Mouse (Mus musculus): ENCODE results near the gene Myo1g. TPM values are rescaled to one million over a fixed set of nuclear protein-coding genes. Genes with fewer than 3 reads are reported as not detected.

Myo1g gene
- 1.5 and 2.1 TPM in 2 replicates for polyA plus RNA-seq (2015; fragmentation: Nextera tagmentation; extraction: Ambion mirVana)

GRCm38 (mm10) chr11:6520507-6521173, at the start of gene Myo1g:
Gene Myo1g (minus strand): TSS chr11:6520965.
- Histone ChIP-seq H3K36me3 (peaks cover 20% of the 10 kb centered on the region), H3K9me3 (no peaks in the 10 kb centered on the region), H3K27ac (no peak within 1 kb of the TSS), H3K4me1 (no peaks in the 10 kb centered on the region), H3K4me2 (replicated peaks) (no peak within 1 kb of the TSS), H3K4me3 (no peak within 1 kb of the TSS), H3K27me3 (no peaks in the 10 kb centered on the region), H3K9ac (no peak within 1 kb of the TSS)
- WGBS = 76% methylated on average over 7 of the region's 7 CpGs
- ATAC-seq (ENCODE audit: low FRiP score, low read depth) = no peak

- no peak for ATAC-seq (ENCODE audit: low FRiP score, low read depth)
- Histone ChIP-seq H3K9ac (no peak overlapping the region), H3K4me1 (peaks cover 5% of the 10 kb centered on the region; the same call in 1 of the 2 replicates), H3K27me3 (no peaks in the 10 kb centered on the region), H3K36me3 (peaks cover 45% of the 10 kb centered on the region), H3K9me3 (no peaks in the 10 kb centered on the region), H3K4me3 (no peak overlapping the region), H3K4me2 (replicated peaks) (no peak overlapping the region), H3K27ac (no peak overlapping the region; the same call in 1 of the 2 replicates)
- 44% methylated on average over 3 of the region's 3 CpGs for WGBS
These were observed 48.6 kb upstream of the Myo1g start for GRCm38 (mm10) chr11:6569410-6569777.

GRCm38 (mm10) chr11:6568584-6569409, 48.0 kb upstream of the Myo1g start:
- no peak for ATAC-seq (ENCODE audit: low FRiP score, low read depth)
- Histone ChIP-seq H3K27me3 (no peaks in the 10 kb centered on the region), H3K4me3 (no peak overlapping the region), H3K9me3 (no peaks in the 10 kb centered on the region), H3K27ac (no peak overlapping the region), H3K36me3 (peaks cover 47% of the 10 kb centered on the region), H3K9ac (0 out of 2 replicates have a peak overlapping the region, but pooled peaks have one; percentile 19), H3K4me1 (peaks cover 5% of the 10 kb centered on the region; the same call in 1 of the 2 replicates), H3K4me2 (replicated peaks) (no peak overlapping the region)
- 69% methylated on average over 11 of the region's 11 CpGs for WGBS

- Histone ChIP-seq H3K27me3 (no peaks in the 10 kb centered on the region), H3K4me3 (no peak overlapping the region), H3K4me2 (replicated peaks) (no peak overlapping the region), H3K4me1 (peaks cover 5% of the 10 kb centered on the region; the same call in 1 of the 2 replicates), H3K27ac (no peak overlapping the region), H3K9ac (no peak overlapping the region), H3K36me3 (peaks cover 47% of the 10 kb centered on the region), H3K9me3 (no peaks in the 10 kb centered on the region)
- 88% methylated on average over 8 of the region's 8 CpGs for WGBS
- ATAC-seq (ENCODE audit: low FRiP score, low read depth) = no peak
These were observed 47.2 kb upstream of the Myo1g start for GRCm38 (mm10) chr11:6567951-6568350.

- peaks cover 42% of the 10 kb centered on the region for H3K36me3 ChIP-seq
- H3K9me3 ChIP-seq = no peaks in the 10 kb centered on the region
- no peak overlapping the region for H3K9ac ChIP-seq
- WGBS = 64% methylated on average over 4 of the region's 4 CpGs
- H3K4me2 ChIP-seq (replicated peaks) = no peak overlapping the region
- H3K27me3 ChIP-seq = no peaks in the 10 kb centered on the region
- H3K4me1 ChIP-seq = peaks cover 5% of the 10 kb centered on the region; the same call in 1 of the 2 replicates
- no peak overlapping the region for H3K27ac ChIP-seq
- no peak overlapping the region for H3K4me3 ChIP-seq
- no peak for ATAC-seq (ENCODE audit: low FRiP score, low read depth)
These were observed 45.7 kb upstream of the Myo1g start for GRCm38 (mm10) chr11:6566496-6566895.

GRCm38 (mm10) chr11:6563201-6563600, 42.4 kb upstream of the Myo1g start:
- Histone ChIP-seq H3K9ac (no peak overlapping the region), H3K4me3 (no peak overlapping the region), H3K9me3 (no peaks in the 10 kb centered on the region), H3K27me3 (no peaks in the 10 kb centered on the region), H3K36me3 (peaks cover 30% of the 10 kb centered on the region), H3K4me2 (replicated peaks) (no peak overlapping the region), H3K27ac (no peak overlapping the region), H3K4me1 (peaks cover 11% of the 10 kb centered on the region; the same call in 1 of the 2 replicates)
- 88% methylated on average over 4 of the region's 4 CpGs for WGBS
- no peak for ATAC-seq (ENCODE audit: low FRiP score, low read depth)

GRCm38 (mm10) chr11:6562359-6562758, 41.6 kb upstream of the Myo1g start:
- Histone ChIP-seq H3K4me3 (no peak overlapping the region), H3K9me3 (no peaks in the 10 kb centered on the region), H3K4me1 (peaks cover 11% of the 10 kb centered on the region; the same call in 1 of the 2 replicates), H3K27ac (no peak overlapping the region), H3K4me2 (replicated peaks) (no peak overlapping the region), H3K27me3 (no peaks in the 10 kb centered on the region), H3K36me3 (peaks cover 34% of the 10 kb centered on the region), H3K9ac (0 out of 2 replicates have a peak overlapping the region, but pooled peaks have one; percentile 19)
- no peak for ATAC-seq (ENCODE audit: low FRiP score, low read depth)
- 81% methylated on average over 6 of the region's 6 CpGs for whole genome bisulfite sequencing

- no peak for ATAC-seq (ENCODE audit: low FRiP score, low read depth)
- Histone ChIP-seq H3K27ac (no peak overlapping the region), H3K9ac (no peak overlapping the region), H3K4me1 (peaks cover 10% of the 10 kb centered on the region; the same call in 1 of the 2 replicates), H3K27me3 (no peaks in the 10 kb centered on the region), H3K9me3 (no peaks in the 10 kb centered on the region), H3K4me2 (replicated peaks) (no peak overlapping the region), H3K4me3 (no peak overlapping the region), H3K36me3 (peaks cover 42% of the 10 kb centered on the region)
- 85% methylated on average over 4 of the region's 4 CpGs for WGBS
These were observed 40.7 kb upstream of the Myo1g start for GRCm38 (mm10) chr11:6561474-6561873.

- H3K4me2 ChIP-seq (replicated peaks) = no peak overlapping the region
- H3K4me3 ChIP-seq = no peak overlapping the region
- no peak overlapping the region for H3K9ac ChIP-seq
- H3K27ac ChIP-seq = no peak overlapping the region
- ATAC-seq (ENCODE audit: low FRiP score, low read depth) = no peak
- no peaks in the 10 kb centered on the region for H3K9me3 ChIP-seq
- WGBS = 84% methylated on average over 13 of the region's 13 CpGs
- peaks cover 45% of the 10 kb centered on the region for H3K36me3 ChIP-seq
- peaks cover 6% of the 10 kb centered on the region; the same call in 1 of the 2 replicates for H3K4me1 ChIP-seq
- no peaks in the 10 kb centered on the region for H3K27me3 ChIP-seq
These were observed 40.0 kb upstream of the Myo1g start for GRCm38 (mm10) chr11:6560655-6561360.

GRCm38 (mm10) chr11:6559996-6560395, 39.2 kb upstream of the Myo1g start:
- no peak overlapping the region for H3K4me2 ChIP-seq (replicated peaks)
- no peaks in the 10 kb centered on the region for H3K27me3 ChIP-seq
- no peak for ATAC-seq (ENCODE audit: low FRiP score, low read depth)
- peaks cover 45% of the 10 kb centered on the region for H3K36me3 ChIP-seq
- no peak overlapping the region for H3K9ac ChIP-seq
- no peak overlapping the region for H3K27ac ChIP-seq
- H3K4me1 ChIP-seq = peaks cover 6% of the 10 kb centered on the region; the same call in 1 of the 2 replicates
- 93% methylated on average over 2 of the region's 2 CpGs for WGBS
- no peak overlapping the region for H3K4me3 ChIP-seq
- H3K9me3 ChIP-seq = no peaks in the 10 kb centered on the region

GRCm38 (mm10) chr11:6558234-6558633, 37.5 kb upstream of the Myo1g start:
- no peak for ATAC-seq (ENCODE audit: low FRiP score, low read depth)
- peaks cover 6% of the 10 kb centered on the region; the same call in 1 of the 2 replicates for H3K4me1 ChIP-seq
- H3K4me2 ChIP-seq (replicated peaks) = no peak overlapping the region
- H3K9ac ChIP-seq = no peak overlapping the region
- H3K36me3 ChIP-seq = peaks cover 37% of the 10 kb centered on the region
- no peaks in the 10 kb centered on the region for H3K9me3 ChIP-seq
- WGBS = 85% methylated on average over 3 of the region's 3 CpGs
- no peak overlapping the region for H3K27ac ChIP-seq
- H3K4me3 ChIP-seq = no peak overlapping the region
- no peaks in the 10 kb centered on the region for H3K27me3 ChIP-seq

- no peak overlapping the region for H3K4me2 ChIP-seq (replicated peaks)
- no peaks in the 10 kb centered on the region for H3K27me3 ChIP-seq
- H3K9me3 ChIP-seq = no peaks in the 10 kb centered on the region
- no peak overlapping the region for H3K4me3 ChIP-seq
- no peak for ATAC-seq (ENCODE audit: low FRiP score, low read depth)
- H3K9ac ChIP-seq = no peak overlapping the region
- WGBS = 91% methylated on average over 3 of the region's 3 CpGs
- H3K36me3 ChIP-seq = peaks cover 33% of the 10 kb centered on the region
- H3K4me1 ChIP-seq = peaks cover 19% of the 10 kb centered on the region
- H3K27ac ChIP-seq = no peak overlapping the region
These were observed 29.4 kb upstream of the Myo1g start for GRCm38 (mm10) chr11:6550201-6550600.
